Mouse (Mus musculus) heart, adult 2 months (tissue): ENCODE results near the gene Cib1.
A peak's percentile ranks its signal among the peaks of the same experiment; 100 is the strongest.

Source experiments
- CTCF ChIP-seq: fragments of 200-600 bp; IDR thresholded peaks from 2 replicates; pipeline ENCODE4 v1.8.1; 2022; ENCODE audit warnings: antibody characterized with exemption, mild to moderate bottlenecking, moderate library complexity
- POLR2A ChIP-seq: fragments of 200-500 bp; IDR thresholded peaks from 2 replicates; pipeline ENCODE4 v1.6.1; 2011; ENCODE audit warnings: mild to moderate bottlenecking, low read depth, low read length, control low read depth; ENCODE audit not compliant: insufficient read depth

DNA sequence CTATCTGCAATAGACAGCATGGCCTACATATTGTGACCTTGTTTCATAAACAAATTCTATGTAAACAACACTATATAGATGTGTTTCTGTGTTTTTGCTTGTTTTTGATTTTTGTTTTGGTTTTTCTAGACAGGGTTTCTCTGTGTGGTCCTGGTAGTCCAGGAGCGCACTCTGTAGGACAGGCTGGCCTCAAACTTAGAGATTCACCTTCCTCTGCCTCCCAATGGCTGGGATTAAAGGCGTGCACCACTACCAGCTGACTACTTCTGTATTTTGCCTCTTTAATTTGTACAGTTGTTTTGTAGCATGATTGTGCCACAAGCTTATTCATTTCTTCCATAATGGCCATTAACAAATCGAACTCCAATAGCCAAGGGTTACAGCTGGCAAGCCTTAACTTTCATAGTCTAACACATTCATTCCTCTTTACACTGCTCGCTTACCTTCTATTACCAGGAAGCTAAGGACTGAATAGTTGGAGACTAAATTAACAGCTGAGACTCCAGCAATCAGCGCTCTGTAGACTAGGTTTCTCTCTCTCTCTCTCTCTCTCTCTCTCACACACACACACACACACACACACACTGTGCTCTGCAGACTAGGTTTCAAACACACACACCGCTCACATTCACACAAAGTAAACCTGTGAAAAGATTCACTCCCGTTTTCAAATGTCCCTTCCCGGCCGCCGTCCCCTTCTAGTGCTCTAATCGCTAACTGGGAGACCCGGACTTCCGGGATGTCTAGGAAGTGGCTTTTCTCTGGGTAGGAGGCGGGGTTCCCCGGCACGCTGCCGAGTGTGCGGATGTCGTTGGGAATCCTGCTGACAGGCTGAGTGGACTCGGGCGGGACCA lies 36.5 kb upstream of the Cib1 start, which contains the start of gene Vps33b:
- TF ChIP-seq POLR2A (peak; percentile 58), CTCF (no peak)
